Mouse (Mus musculus): Measurements from ENCODE around the gene Ttc13.

The Ttc13 gene

GRCm38 (mm10) chr8:124704376-124704775 is 17.4 kb downstream of the Ttc13 start:
- DNase-seq (ENCODE audit: low read depth, low spot score), result no peak

DNA sequence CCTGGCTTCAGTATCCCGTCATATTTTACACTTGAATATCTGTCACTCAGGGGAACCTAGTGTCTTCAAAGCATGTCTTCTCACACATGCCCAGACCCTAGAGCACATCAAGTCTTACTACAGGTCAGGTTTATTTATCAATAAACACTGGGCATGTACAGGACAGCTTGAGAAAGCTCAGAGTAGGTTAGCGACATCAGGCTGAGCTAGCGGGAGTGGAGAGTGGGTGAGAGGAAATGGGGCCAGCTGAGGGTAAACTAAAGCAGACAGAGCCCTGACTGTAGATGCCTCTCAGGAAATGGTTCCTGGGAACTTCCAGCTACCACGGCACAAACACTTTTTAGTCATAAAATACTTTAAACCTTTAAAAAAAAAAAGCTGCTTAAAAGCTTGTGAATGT is 18.3 kb downstream of the Ttc13 start:
- DNase-seq (ENCODE audit: low read depth, low spot score), result no peak

GRCm38 (mm10) chr8:124702183-124702582 is 19.6 kb downstream of the Ttc13 start:
- no peak for DNase-seq (ENCODE audit: low read depth, low spot score)

- no peak for DNase-seq (ENCODE audit: low read depth, low spot score)
These were observed 20.8 kb downstream of the Ttc13 start for GRCm38 (mm10) chr8:124701023-124701422.

- DNase-seq (ENCODE audit: low read depth, low spot score), result no peak
These were observed 21.5 kb downstream of the Ttc13 start for GRCm38 (mm10) chr8:124700271-124700670.

DNA sequence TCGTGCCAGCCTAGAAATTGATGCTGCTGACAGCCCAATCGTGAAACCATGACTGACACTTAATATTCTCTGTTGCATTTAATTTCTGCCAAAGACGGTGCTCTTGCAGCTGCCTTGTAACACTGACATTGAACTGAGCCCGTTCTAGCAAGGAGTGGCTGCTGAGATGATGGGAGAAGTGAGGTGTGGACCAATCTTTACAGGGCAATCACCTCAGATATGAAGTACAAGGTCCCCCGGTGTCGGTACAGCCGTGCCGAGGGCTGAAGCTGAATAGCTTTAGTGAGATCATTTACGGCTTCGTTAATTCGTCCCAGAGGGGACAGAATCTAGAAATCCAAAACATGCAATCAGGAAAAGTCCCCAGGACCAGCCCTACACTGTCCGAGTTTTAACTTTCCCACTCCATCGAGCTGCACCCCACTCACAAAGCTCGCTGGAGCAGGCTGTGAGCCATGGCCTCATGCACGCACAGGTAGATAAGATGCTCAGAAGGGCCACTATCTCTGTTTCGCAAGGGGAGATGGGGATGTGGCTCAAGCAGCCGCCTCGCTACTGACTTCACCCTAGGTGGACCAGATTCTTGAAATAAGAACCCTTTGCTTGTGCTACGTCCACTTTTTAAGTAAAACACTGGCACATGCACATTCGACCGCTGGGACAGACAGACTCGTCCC is 26.2 kb downstream of the Ttc13 start:
- no peak for DNase-seq (ENCODE audit: low read depth, low spot score)

DNA sequence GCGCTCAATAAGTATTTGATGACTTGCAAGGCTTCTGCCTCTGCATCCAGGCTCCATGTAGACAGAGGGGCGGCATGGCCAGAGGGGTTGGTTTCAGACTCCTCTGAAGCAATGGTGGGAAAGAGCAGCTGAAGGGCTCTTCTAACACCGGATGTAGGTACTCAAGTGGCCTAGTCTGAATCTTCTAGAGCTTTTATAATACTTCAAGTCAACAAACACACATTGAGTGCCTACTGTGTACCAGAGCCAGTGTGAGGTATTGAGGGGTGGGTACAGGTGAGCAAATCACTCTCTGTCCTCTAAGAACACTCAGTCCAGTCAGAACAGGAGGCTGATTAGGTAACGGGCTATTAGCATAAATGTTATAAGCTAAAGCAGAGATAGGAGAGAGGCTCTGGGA is 30.1 kb downstream of the Ttc13 start:
- DNase-seq (ENCODE audit: low read depth, low spot score), result no peak

DNA sequence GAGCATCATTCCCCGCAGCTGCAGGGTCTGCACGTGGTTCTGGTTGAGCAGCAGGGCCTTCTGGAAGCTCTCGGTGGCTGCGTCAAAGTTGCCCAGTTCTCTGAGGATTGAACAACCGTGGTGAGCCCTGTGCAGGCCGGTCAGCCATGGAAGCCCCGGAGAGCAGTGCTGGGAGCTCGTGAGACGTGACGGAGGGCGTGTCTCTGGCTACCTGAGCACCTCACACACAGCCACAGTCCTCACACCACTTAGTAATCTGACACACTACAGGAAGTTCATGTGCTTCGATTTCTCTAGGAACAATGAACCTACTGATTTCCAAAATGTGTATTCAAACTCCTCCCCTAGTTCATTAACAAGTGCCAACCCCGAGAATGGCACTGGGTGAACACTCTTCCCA is 32.9 kb downstream of the Ttc13 start:
- DNase-seq (ENCODE audit: low read depth, low spot score), result no peak

- DNase-seq (ENCODE audit: low read depth, low spot score), result no peak
These were observed 39.6 kb downstream of the Ttc13 start for GRCm38 (mm10) chr8:124682218-124682617.

DNA sequence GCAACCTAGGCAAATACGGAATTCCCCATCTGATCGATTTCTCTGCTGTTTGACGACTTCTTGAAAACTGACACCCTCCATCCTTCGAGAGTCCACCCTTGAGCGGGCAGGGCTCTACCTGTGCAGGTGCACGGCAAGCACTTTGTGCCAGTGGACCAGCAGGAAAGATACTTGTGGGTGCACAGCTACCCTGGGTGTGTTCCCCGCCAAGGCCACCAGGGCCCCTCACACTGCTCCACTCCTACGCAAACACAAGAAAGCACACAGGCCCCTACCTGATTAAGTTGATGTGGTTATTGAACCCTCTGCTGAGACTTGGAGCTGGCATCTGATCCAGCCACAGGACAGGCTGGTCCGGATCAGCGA is 40.0 kb downstream of the Ttc13 start:
- peak; percentile 18 for DNase-seq (ENCODE audit: low read depth, low spot score)

DNA sequence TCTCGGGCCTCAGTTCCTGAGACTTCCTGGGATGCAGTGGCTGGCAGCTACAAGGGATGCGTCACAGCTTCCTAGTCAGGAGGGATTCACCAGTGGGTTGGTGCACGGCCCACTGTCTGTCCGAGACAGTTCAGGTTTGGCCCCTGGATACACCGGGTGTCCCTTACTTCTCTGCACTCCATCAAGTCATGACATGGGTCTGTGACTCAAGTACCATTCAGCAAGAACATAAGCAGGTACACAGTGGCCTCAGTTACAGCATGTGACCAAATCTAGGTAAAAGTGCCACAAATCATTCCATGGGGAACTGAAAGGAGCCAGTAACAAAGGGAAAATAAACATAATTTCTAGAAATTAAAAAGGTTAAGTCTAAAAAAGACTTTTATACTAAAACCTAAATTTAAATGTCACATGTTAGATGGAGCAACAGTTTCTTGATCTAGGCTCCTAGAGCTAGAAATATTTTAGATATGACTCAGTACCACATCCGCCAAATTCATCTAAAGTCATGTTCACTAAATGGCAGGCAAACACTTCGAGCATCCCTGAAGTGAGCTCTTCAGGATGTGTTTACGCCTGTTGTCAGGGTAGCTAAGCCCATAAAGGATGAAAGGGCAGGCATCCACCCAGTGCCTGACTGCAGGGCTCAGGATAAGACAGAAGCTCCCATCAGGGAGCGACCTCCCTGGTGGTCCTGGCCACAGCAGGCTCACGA is 40.5 kb downstream of the Ttc13 start:
- DNase-seq (ENCODE audit: low read depth, low spot score), result no peak

- no peak for DNase-seq (ENCODE audit: low read depth, low spot score)
These were observed 43.5 kb downstream of the Ttc13 start for GRCm38 (mm10) chr8:124678246-124678645.

DNA sequence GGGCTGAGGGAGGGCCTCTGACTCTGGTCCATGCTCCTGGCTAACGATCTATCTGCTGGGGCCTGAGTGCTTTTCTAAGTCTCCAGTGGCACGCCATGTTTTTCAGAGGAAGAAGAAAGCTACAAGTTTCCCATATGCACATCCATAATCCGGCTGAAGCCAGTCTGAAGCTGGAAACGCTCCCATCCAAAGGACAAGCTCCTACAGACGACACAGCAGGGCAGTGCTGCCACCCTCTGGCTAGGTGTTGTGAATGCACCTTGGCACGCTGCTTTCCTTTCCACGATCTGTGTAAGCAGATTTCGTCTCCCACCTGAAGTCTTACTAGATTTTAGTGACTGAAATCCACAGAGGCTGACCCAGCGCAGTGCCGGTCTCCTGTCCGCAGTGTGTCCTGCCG is 44.3 kb downstream of the Ttc13 start:
- peak; percentile 94 for DNase-seq (ENCODE audit: low read depth, low spot score)

- DNase-seq (ENCODE audit: low read depth, low spot score), result no peak
These were observed 44.7 kb downstream of the Ttc13 start for GRCm38 (mm10) chr8:124677078-124677477.

DNA sequence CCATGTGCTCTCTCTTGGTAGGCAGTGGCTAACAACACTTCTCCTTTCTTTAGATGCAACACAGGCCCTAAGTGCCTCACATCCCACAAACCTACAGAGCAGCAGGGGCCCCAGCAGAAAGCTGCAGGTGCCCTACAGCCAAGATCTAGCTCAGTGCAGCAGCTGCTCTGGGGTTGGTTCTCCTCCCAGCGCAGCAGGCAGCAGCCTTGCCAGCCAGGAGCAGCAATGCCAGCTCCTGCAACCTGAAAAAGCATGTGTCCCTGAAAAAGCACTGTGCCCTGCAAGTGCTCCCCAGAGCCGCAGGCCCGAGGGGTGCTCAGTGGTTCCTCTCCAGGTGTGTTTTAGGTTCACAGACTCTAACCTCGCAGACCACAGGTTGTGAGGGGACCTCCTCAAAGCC is 45.1 kb downstream of the Ttc13 start:
- DNase-seq (ENCODE audit: low read depth, low spot score), result no peak

- DNase-seq (ENCODE audit: low read depth, low spot score), result no peak
These were observed 49.4 kb downstream of the Ttc13 start for GRCm38 (mm10) chr8:124672345-124672744.

DNA sequence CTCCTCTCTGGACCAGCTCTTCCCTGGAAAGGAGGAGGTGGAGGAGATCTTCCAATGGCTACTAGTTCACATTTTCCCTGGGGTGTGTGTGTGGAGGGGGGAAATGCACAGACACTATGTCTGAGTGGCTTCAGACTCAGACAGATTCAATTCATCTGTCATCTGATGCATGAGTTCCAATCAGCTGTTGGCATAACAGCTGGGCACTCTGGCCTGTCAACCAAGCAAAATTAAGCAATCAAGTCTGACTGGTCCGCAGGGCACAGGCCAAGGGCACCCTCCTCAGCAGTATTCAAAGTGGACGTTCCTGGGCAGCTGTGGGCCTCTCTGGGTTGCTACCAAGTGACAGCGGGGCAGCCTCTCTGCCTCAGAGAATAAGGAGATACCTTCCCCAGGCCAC is 53.0 kb downstream of the Ttc13 start:
- DNase-seq (ENCODE audit: low read depth, low spot score), result no peak

DNA sequence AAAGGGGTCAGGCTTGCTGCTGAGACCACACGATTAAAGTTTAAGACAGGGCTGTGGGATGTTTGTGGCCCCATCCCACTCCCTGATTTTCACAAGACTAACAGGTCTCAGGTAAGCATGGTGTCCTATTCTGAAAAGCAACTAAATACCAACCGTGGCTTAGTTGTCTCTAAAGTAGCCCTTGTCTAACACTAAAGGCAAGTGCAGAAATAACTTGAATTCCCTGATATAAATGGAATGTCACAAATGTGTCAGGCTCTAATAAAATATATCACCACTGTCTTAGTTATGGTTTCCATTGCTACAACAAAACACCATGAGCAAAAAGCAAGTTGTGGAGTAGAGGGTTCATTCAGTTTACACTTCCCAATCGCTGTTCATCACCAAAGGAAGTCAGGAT is 57.4 kb downstream of the Ttc13 start:
- DNase-seq (ENCODE audit: low read depth, low spot score), result no peak

DNA sequence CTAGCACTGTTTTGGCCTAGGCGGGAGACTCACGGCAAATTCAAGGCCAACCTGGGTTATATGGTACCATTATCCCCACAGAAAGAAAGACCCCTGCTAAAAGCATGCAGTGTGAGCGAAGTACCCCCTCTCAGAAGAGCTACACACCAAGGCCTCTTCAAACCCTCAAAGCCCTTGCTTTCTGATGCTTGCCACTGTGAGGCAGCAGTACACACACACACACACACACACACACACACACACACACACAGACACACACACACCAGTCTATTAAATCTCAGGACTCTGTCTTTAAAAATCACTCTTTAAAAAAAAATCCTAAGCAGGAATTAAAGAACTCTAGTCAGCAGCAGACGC is 57.9 kb downstream of the Ttc13 start:
- DNase-seq (ENCODE audit: low read depth, low spot score), result no peak

DNA sequence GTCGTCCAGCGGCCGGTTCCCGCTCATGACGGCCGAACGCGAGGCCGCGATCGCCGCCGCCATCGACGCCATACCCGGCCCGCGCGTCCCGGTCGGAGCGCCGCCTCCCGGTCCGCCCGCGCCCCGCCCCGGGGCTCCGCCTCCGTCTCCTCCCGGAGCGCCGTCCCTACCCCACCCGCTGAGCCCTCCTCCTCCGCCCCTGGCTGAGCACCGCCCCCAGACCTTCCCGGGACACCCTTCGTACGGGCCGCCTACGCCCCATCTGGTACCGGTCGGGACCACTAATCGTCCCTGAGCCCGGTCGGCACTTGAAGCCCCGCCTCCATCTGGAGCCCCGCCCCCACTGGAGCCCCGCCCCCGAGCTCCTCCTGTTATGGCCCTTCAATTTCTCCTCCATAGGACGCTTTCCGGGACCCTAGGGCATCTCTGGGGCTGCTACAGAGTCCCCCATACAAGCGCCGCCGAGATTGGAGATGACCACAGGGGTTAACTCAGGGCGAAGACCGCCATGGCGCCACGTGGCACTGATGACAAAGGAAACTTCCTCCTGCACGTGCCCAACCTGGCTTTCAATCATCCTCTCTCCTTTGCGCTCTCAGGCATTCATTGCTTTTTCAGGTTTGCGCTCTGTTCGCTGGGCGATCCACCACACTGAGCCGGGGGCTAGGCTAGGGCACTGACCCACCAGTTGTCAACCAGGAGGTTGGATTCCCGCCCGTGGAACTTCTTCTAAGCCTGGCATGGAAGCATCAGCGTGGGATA is 58.5 kb downstream of the Ttc13 start, which contains the start of gene 2310022B05Rik:
2310022B05Rik (minus strand) TSS at position 258 of the 762 bp plus-strand sequence.
- peak; percentile 82 for DNase-seq (ENCODE audit: low read depth, low spot score)

DNA sequence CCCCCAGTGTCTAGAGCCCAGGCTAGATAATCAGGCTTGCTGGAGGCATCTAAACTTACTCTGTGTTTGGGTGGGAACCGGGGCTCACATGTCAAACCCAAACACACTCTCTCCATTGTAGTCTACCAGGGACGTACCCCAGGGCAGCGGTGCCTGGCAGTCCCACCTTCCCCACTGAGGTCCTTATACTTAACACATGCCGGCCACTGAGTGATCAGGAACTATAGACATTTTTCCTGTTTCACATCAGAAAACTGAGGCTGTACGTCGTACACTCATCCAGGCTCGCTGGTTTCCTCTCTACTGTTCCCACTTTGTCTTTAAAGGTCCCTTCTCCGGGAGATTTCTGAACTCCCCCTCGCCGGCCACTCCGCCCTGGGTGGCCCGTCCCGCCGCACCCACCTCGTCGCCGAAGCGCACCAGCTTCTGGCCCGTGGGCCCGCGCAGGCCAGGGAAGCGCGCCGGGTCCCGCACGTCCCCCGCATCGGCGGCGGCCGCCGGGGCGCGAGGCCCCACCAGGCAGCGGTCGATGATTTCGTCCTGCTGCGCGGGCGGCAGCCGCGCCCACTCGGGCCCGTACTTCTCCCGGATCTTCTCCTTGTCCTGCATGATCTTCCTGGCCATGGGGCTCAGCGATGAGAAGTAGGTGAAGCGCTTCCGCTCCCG is 59.2 kb downstream of the Ttc13 start:
- peak; percentile 52 for DNase-seq (ENCODE audit: low read depth, low spot score)

DNA sequence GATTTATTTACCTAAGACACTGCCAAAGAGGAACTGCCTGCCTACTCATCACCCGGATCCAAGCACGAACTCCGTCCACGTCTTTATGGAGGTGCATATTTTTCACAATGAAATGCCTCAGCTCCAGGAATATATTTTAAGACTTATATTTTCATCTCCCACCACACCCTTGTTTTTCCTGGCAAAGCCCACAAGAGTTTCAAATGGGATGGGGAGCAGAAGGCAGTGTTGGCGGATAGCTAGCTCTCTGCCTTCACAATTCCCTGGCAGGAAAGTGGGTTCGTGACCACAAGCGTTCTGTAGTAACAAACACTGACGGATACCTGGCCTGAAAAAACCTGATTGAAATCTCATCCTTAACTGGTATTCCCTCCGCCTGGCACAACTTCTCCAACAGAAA is 60.0 kb downstream of the Ttc13 start:
- no peak for DNase-seq (ENCODE audit: low read depth, low spot score)

All from ZHBTc4 (cell line).